Mouse (Mus musculus) granulocyte monocyte progenitor cell, adult 5-6 weeks (primary cell): ENCODE results near the gene Dlst. TPM values are rescaled to one million over a fixed set of nuclear protein-coding genes. Genes with fewer than 3 reads are reported as not detected.
A peak's percentile ranks its signal among the peaks of the same experiment; 100 is the strongest.

ENCODE experiments used
- ATAC-seq: replicated peaks from 2 replicates; pipeline ENCODE4 v1.8.0; 2016; ENCODE audit warnings: mild to moderate bottlenecking, moderate TSS enrichment, inconsistent platforms; ENCODE audit not compliant: poor library complexity, severe bottlenecking
- total RNA-seq, 2 experiments: library from RNA; stranded (forward) in 1 of 2; stranded (reverse) in 1 of 2; fragments of 200-712, 200-1000 nt in 1 of 2; fragments of >200 nt in 1 of 2; fragmentation: Nextera tagmentation in 1 of 2; gene quantifications; 2 replicates each; pipeline ENCODE4 v1.2.3; 2014 to 2017

Dlst gene
- total RNA-seq, 2 experiments from 2014 or later, result 106 to 167 TPM

GRCm38 (mm10) chr12:85145630-85146029, 35.0 kb downstream of the Dlst start:
- ATAC-seq, result no peak

GRCm38 (mm10) chr12:85146355-85146754, 35.7 kb downstream of the Dlst start:
- peak; percentile 34 for ATAC-seq

- no peak for ATAC-seq
Observed at GRCm38 (mm10) chr12:85146881-85147280, 36.2 kb downstream of the Dlst start.

GRCm38 (mm10) chr12:85150321-85151001, 39.8 kb downstream of the Dlst start:
- no peak for ATAC-seq

- ATAC-seq, result peak; percentile 59
Observed at GRCm38 (mm10) chr12:85151002-85151774, 40.6 kb downstream of the Dlst start, which contains the start of gene Rps6kl1. Gene Rps6kl1 (minus strand): TSS chr12:85151264.

- peak; percentile 65 for ATAC-seq
Observed at GRCm38 (mm10) chr12:85153011-85153410, 42.4 kb downstream of the Dlst start.

GRCm38 (mm10) chr12:85156324-85156723, 45.7 kb downstream of the Dlst start:
- no peak for ATAC-seq

GRCm38 (mm10) chr12:85157797-85158460, 47.3 kb downstream of the Dlst start:
- no peak for ATAC-seq

- ATAC-seq, result no peak
Observed at GRCm38 (mm10) chr12:85158801-85159200, 48.2 kb downstream of the Dlst start.

- ATAC-seq, result no peak
Observed at GRCm38 (mm10) chr12:85159592-85159991, 49.0 kb downstream of the Dlst start.

GRCm38 (mm10) chr12:85164996-85165395, 54.4 kb downstream of the Dlst start:
- ATAC-seq, result no peak

- no peak for ATAC-seq
Observed at GRCm38 (mm10) chr12:85166631-85167030, 56.0 kb downstream of the Dlst start.

- ATAC-seq, result peak; percentile 89
Observed at GRCm38 (mm10) chr12:85169117-85169858, 58.7 kb downstream of the Dlst start.

- no peak for ATAC-seq
Observed at GRCm38 (mm10) chr12:85169877-85170276, 59.2 kb downstream of the Dlst start.

- ATAC-seq, result no peak
Observed at GRCm38 (mm10) chr12:85170284-85170947, 59.8 kb downstream of the Dlst start.

GRCm38 (mm10) chr12:85170948-85171307, 60.3 kb downstream of the Dlst start:
- no peak for ATAC-seq

- no peak for ATAC-seq
Observed at GRCm38 (mm10) chr12:85174016-85174415, 63.4 kb downstream of the Dlst start.

- ATAC-seq, result no peak
Observed at GRCm38 (mm10) chr12:85175087-85175675, 64.5 kb downstream of the Dlst start.
